Mouse (Mus musculus): ENCODE measurements around the gene Pcca. TPM values are rescaled to one million over a fixed set of nuclear protein-coding genes. Genes with fewer than 3 reads are reported as not detected.
A peak's percentile ranks its signal among the peaks of the same experiment; 100 is the strongest.

Pcca gene
- polyA plus RNA-seq, 1 experiment: 84.5 TPM

GRCm38 (mm10) chr14:122920011-122920410, 385.9 kb downstream of the Pcca start:
- WGBS: 47% methylated on average over 5 of the region's 5 CpGs
- Histone ChIP-seq H3K4me1 (ENCODE audit: control insufficient read depth, insufficient read depth, low read length) (peaks cover 3% of the 10 kb centered on the region; the same call in 1 of the 2 replicates), H3K27ac (ENCODE audit: insufficient read depth, low read length) (no peak overlapping the region), H3K4me3 (replicated peaks; ENCODE audit: insufficient read depth, low read depth, low read length) (no peak overlapping the region), H3K27me3 (ENCODE audit: control insufficient read depth, insufficient read depth, low read length) (no peaks in the 10 kb centered on the region)
- DNase-seq: no peak
- TF ChIP-seq CTCF (IDR thresholded peaks at IDR 0.05; ENCODE audit: borderline replicate concordance, insufficient read depth, low read depth, low read length) (no peak), POLR2A (IDR thresholded peaks at IDR 0.05; ENCODE audit: borderline replicate concordance, insufficient read depth, low read length) (no peak)

DNA sequence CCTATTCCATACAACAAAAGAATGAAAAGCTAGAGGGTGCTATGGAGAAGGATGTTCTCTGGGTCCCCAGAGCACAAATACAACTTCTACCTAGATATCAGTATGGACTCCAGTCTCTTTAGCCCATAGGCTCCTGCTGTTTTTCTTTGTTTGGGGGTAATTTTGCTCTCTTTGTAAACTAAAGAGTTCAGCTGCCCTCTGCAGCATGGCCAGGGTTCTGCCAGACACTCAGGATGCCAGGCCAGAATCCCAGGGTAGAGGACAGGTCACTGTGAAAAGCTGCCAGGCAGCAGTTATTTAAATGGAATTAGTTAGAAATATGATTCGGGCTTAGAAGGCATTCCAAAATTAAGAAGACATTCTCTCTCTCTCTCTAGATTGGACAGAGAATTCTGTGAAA, 402.3 kb downstream of the Pcca start:
- H3K4me1 ChIP-seq (ENCODE audit: control insufficient read depth, insufficient read depth, low read length): no peaks in the 10 kb centered on the region; the same call in 1 of the 2 replicates
- no peak overlapping the region for H3K4me3 ChIP-seq (replicated peaks; ENCODE audit: insufficient read depth, low read depth, low read length)
- TF ChIP-seq CTCF (IDR thresholded peaks at IDR 0.05; ENCODE audit: borderline replicate concordance, insufficient read depth, low read depth, low read length): peak; percentile 41; the same call in 1 of the 2 replicates
- TF ChIP-seq POLR2A (IDR thresholded peaks at IDR 0.05; ENCODE audit: borderline replicate concordance, insufficient read depth, low read length): no peak
- WGBS: 8% methylated on average over 1 of the region's 1 CpGs
- no peaks in the 10 kb centered on the region for H3K27me3 ChIP-seq (ENCODE audit: control insufficient read depth, insufficient read depth, low read length)
- H3K27ac ChIP-seq (ENCODE audit: insufficient read depth, low read length): no peak overlapping the region
- peak; percentile 52 to 66 for DNase-seq

Other genes with a start within 250 kb of the Pcca start
- 0.49 TPM in 2 replicates for gene Gm5089, start 83.2 kb upstream of the Pcca start, polyA plus RNA-seq (2012; rRNA removed)
- 27.5 and 30.4 TPM in 2 replicates for gene Zic5, start 68.6 kb upstream of the Pcca start, polyA plus RNA-seq (2012; rRNA removed)
- 157 and 186 TPM in 2 replicates for gene Zic2, start 58.9 kb upstream of the Pcca start, polyA plus RNA-seq (2012; rRNA removed)
- gene Gm10837, start 43.7 kb upstream of the Pcca start, polyA plus RNA-seq (2012; rRNA removed): 2.7 TPM in 2 replicates